Mouse (Mus musculus) gastrocnemius, postnatal 36 days (tissue): ENCODE results near the gene Ppp1r3e. TPM values are rescaled to one million over a fixed set of nuclear protein-coding genes. Genes with fewer than 3 reads are reported as not detected.
A peak's percentile ranks its signal among the peaks of the same experiment; 100 is the strongest.

Experiments used
- DNase-seq, 2 experiments: peaks; one replicate each; pipeline ENCODE4 v3.0.0; 2022
- intact Hi-C: fragments of 180-260 bp; cut with DNase I; formaldehyde crosslinking; loops from one replicate; pipeline ENCODE4 v1.15.1; 2025
- total RNA-seq, 2 experiments: library from RNA; stranded (reverse); gene quantifications; 2 replicates each; pipeline ENCODE4 v1.2.3; 2021

The Ppp1r3e gene
- total RNA-seq, 2 experiments from 2014 or later = 2.9 to 3.0 TPM

DNA sequence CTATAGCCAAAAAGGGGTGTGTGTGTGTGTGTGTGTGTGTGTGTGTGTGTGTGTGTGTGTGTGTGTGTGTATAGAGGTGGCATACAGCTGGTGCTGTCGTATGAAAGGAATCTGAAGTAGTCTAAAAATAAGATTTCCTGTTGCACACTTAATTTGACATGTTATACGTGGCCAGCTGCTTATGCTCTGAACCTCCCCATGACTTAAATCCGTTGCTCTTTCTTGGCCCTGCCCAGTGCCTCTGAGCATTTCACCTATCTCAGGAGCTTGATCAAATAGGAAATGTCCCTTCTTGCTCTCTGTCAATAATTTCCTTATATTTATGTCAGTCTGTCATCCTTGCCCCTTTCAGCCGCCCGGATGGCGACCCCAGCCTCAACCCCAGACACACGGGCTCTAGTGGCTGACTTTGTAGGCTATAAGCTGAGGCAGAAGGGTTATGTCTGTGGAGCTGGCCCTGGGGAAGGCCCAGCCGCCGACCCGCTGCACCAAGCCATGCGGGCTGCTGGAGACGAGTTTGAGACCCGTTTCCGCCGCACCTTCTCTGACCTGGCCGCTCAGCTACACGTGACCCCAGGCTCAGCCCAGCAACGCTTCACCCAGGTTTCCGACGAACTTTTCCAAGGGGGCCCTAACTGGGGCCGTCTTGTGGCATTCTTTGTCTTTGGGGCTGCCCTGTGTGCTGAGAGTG lies 6.8 kb upstream of the Ppp1r3e start:
- intact Hi-C loops = no loop called here
- DNase-seq = no peak

DNA sequence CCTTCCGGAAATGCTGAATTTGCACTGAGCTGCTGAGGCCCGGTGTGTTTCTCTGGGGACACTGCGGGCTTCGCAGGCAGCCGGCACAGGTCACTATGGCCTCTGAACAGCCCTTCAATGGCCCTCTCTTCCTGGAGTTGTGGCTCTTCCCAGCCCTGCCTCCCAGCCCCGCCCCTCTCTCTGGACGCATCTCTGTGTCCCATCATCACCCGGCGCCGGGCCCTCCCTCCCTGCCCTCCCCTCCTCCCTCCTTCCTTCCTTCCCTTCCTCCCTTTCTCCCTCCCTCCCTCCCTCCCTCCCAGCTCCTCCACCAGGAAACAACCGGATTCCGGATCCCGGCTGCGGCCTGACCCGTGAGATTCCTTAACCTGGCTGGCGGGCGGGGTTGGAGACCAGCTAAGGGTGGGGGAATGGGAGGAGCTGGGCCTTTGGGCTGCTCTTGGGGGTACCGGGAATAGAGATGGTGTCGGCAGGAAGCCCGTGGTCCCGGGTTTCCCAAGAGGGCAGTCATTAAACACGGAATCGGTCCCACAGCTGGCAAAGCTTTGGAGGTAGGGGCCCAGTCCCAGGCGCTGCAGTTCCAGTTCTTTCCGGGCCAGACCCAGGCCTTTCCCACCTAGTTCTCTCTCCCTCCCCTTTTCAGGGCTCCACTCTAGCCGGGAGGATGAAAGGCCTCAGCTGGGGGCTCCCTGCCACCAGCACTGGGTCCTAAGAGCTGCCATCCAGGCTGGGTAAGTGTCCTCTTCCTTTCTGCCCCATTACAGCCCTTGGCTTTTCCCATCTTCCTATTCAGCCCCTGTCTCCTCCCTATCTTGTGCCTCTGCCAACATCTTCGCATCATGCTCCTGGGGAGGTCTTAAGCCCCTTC lies 6.0 kb upstream of the Ppp1r3e start, which contains the start of the genes Bcl2l2 and Gm20521:
Bcl2l2 (plus strand) TSS at position 224 of the 868 bp plus-strand sequence.
Gm20521 (plus strand) TSS at position 288 of the 868 bp plus-strand sequence.
- intact Hi-C loops = no loop called here
- peak; percentile 69 to 84 for DNase-seq

DNA sequence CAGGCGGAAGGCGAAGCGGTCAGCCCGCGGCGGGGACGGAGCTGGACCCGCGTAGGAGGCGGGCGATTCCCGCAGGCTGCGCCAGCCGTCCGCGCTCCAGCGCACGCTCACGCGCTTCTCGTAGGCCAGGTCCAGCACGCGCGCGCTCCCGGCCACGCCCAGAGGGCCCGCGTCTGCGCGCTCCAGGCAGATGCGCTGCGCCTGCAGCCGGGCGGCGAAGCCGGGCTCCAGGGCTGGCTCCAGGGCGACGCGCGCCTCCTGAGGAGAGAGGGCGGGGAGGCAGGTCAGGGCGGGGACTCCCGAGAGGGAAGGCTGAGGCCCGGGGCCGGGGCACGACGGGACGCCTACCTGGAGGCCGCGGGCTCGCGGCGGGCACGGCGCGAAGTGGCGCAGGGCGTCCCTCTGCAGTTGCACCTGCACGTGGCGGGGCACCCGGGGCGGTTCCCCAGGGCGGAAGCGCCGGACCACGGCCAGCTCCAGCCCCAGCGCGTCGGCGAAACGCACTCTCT lies 757 bp downstream of the Ppp1r3e start:
- intact Hi-C loops = loop anchor here (1.0 kb wide), 1 partner anchor 12 kb away; no protein-coding TSS in a partner anchor

DNA sequence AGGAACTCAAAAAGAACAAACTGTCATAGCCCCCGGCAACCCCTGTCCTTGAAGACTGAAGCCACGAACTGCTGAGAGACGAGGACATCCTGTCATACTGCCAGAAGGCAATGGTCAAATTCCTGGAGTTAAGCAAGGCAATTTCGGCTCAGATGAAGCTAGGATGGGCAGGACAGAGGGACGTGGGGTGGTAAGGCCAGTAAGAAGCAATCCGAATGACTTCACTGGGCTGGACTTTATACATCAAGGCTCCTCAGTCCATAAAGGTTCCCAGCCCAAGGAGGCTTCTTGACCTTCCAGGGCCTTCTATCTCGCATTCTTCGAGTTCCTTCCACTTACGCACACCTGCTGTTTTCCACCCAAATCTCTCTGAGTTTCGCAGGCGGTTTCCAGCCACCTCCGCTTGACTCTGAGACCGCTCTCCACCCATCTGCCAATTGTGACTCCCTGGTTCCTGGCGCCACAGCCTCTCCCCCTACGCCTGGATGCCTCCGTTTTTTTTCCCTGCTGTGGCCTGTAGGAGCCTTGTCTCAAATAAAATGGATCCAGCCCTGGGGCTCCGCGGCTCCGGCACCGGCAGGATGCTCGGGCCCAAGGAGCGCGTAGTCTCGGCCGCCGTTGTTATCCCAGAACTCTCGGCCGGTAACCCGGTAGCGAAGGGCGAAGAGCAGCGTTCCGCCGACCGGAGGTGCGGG lies 1.4 kb downstream of the Ppp1r3e start:
- DNase-seq = peak in 1 of 2 experiments; percentile 19
- intact Hi-C loops = loop anchor here (1.0 kb wide), 1 partner anchor 12 kb away; no protein-coding TSS in a partner anchor

More for the DNA sequence above, 757 bp downstream of the Ppp1r3e start:
- DNase-seq = peak; percentile 82 to 83

DNA sequence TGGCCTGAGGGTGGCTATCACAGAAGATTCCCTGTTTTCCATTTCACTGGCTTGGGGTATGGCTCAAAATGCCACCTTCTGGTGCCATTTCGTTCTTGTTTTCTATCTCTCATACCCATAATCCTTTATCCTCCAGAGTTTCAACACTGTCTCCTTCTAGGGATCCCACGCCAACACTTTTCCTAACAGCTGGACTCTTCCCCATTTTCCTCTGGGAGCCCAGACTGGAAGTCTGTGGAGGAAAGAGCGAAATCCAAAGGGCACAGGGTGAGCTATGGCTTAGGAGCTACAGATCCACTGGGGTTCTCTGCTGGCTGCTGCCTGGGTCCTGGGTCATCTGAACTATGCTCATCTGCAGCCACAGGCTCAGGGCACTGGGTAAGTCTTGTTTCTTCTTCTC lies 3.2 kb downstream of the Ppp1r3e start:
- DNase-seq = no peak
- intact Hi-C loops = no loop called here

DNA sequence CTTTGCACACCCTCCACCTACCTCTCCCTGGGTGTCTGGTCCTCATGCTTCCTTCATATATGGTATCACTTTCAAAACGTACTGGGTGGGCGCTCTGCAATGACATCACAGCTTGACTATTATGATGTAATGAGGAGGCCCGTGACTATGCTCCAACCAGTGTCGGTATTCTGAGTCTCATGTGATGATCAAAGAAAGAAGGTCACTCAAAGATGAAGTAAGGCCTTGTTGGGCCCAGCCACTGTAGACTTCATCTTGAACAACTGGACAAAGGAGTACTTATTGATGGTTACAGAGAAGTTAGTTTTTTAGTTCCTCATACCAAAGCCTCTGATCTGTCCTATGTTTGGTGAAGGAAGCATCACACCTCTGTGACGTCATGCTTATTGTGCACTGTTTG lies 6.5 kb downstream of the Ppp1r3e start, which contains the start of gene Homez:
Homez (minus strand) TSS at position 101 of the 400 bp plus-strand sequence.
- DNase-seq = no peak
- intact Hi-C loops = no loop called here

DNA sequence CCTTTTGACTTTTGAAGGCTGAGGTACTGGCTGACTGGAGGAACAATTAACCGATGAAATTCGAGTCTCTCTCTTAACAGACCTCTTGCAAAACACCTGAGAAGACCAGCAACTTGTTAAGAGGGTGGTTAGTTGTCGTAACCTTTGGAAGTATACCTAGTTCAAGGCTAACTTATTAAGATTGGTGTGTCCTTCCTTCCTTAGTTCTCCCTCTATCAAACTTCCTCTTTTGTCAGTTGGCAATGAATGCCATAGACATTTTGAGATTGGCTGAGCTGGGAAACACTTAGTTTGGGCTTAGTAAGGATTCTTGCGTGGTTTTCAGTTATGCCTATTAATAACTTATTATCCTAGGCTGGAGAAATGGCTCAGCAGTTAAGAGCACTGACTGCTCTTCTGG lies 9.3 kb downstream of the Ppp1r3e start:
- intact Hi-C loops = no loop called here
- no peak for DNase-seq

DNA sequence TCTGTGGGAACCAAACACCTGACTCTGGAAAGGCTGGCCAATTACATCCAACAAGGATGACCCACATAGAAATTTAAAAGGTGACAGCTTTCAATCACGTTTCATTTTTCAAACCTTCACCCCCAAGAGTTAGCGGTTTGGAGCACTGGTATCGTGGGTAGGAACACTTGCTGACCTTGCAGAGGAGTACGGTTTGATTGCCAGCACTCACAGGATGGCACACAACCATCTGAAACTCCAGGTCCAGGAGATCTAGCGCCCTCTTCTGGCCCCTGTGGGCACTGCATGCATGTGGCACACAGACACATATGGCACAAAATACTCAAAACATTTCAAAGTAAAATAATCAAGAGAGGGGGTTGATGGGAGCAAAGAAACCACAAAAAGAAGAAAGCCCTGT lies 10.4 kb downstream of the Ppp1r3e start:
- intact Hi-C loops = no loop called here
- no peak for DNase-seq

DNA sequence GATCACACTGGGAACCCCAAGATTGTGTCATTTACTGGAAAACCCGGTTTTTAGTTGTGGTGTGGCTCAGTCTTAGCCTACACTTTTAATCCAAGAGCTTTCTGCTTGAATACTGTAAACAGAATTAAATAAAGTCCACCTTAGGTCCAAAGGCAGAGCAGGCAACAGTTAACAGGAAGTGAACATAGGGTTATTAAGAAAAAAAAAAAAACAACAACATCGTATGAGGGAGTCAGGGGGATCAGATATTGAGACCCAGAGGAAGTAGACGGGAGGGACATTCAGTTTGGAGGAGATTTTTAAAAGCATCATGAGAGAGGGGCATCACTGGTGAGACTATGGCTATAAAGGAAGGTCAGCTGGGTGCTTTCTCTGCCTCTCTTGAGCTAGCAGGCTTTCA lies 11.1 kb downstream of the Ppp1r3e start:
- DNase-seq = no peak
- intact Hi-C loops = no loop called here

DNA sequence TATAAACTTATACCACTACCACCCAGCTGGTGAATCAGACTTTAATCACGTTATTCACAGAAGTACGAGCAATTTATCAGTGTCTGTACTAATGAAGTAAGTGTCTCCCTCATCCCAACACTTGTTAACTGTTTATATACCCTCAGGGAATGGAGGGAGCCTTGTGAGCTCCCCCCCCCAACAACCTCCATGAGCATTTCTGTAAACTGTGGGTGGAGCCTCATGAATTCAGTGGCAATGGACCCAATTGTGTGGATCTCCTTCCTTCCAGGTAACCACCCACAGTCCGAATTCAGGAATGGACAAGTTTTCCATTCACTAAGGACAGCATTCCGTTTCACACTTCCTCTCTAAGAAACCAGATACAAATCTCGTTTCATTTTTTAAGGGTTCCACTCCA lies 11.7 kb downstream of the Ppp1r3e start:
- intact Hi-C loops = no loop called here
- DNase-seq = no peak

DNA sequence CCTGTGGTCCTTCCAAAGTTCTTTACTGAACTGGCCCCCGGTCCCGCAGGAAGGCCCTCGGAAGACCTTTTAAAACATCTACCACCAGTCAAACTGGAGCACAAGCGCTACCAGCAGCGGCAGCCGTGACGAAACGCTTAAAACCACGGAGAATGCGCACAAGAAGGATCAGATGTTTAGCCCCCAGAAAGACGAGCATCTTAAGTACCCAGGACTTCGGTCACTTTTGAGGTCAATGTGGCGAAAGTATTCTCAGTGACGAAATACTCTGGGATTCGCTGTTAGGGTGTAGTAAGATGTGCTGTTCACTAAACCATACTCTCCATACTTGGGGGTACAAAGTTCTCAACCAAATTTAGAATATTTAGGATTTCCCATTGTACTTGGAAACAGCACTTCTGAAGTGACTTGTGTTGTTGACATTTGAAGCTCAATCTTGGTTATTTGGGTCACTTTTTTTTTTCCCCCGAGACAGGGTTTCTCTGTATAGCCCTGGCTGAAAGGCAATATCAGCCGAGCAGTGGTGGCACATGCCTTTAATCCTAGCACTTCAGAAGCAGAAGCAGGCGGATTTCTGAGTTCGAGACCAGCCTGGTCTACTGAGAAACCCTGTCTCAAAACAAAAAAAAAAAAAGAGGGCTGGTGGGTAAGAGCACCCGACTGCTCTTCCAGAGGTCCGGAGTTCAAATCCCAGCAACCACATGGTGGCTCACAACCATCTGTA lies 12.9 kb downstream of the Ppp1r3e start:
- no peak for DNase-seq
- intact Hi-C loops = loop anchor here (1.0 to 5.0 kb wide), 2 partner anchors 12 to 77 kb away; no protein-coding TSS in a partner anchor

DNA sequence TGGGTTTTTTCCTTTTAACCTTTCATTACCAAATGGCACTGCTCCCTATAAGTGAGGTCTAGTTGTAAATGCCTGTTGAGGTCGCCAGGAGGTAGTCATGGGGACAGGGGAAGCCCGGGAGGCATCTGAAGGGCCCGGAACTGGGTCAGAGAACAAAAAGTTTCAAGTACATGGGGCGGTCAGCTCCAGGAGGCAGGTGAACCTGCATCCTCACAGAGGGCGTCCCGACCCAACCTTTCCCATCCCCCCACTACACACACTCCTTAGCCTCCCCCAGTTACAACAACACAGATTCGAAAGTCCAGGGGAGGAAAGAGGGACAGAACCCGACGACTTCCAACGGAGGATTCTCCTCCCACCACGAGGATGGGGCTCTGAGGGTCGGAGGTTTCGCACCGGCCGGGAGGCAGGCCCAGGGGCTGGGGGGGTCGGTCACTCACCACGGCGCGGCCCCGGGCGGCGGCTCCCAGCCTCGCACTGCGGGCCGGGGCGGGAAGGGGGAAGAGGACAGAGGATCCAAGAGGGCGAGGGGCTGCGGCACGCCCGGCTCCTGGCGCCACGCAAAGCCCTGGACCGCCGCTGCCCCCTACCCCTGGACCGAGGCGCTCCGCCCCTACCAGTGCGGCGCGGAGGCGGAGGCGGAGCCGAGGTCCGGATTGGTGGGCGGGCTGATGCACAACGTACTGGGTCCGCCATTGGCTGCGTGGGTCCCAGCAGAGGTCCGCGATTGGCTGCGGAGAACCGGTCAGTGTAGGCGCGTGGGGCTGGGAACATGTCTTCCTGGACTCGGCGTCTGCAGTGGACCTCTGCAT lies 13.6 kb downstream of the Ppp1r3e start:
- intact Hi-C loops = loop anchor here (1.0 to 5.0 kb wide), 2 partner anchors 13 to 76 kb away; no protein-coding TSS in a partner anchor
- DNase-seq = peak; percentile 87 to 90

DNA sequence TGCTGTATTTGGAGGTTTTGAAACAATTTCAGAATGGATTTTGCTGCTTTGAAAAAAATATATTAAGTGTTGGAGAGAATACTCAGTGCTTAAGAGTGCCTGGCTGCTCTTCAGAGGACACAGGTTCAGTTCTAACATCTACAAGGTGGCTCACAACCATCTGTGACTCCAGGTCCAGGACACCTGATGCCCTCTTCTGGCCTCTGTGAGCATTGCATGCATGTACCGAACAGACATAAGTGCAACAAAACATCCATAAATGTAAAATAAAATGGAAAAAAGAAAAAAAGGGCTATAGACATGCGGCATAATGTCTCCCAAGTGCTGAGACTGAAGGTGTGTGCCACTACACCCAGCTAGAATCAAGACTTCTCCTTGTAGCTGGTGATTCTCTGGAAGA lies 16.8 kb downstream of the Ppp1r3e start:
- intact Hi-C loops = loop anchor here (5.0 kb wide), 1 partner anchor 73 kb away; no protein-coding TSS in a partner anchor
- peak in 1 of 2 experiments; percentile 39 for DNase-seq

DNA sequence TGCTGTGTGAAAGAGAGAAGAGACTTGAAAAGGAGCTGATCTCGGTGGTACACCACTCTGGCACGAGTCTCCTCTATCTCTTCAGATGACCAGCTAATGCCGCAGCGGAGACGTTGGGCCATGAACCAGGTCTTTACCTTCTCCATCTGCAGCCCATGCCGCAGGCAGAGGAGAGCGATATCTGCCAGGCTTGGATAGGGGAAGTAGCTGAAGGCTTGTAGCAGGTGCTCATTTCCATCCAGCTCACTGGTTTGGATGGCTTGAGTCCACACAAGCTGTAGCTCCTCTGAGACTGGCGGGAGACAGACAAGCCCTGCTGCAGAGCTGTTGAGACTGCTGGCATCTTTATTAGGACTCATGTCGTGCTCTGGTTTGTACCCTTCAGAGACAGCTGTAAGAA lies 19.5 kb downstream of the Ppp1r3e start:
- no peak for DNase-seq
- intact Hi-C loops = no loop called here

DNA sequence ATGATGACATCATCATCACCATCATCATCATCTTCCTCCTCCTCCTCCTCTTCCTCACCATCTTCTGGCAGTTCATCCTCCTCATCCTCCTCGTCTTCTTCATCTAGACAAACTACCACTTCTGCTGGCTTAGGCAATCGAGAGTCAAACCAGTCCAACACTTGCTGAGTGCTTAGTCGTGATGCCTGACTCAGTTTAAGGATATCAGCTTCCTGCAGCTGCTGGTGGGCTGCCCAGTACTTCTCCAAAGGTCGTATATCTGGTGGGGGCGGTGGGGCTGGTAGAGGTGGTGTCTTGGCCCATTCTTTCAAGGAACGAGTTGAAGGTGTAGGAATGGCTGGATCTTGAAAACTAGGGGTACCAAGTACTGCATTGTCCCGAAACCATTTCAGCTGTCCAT lies 20.6 kb downstream of the Ppp1r3e start:
- intact Hi-C loops = no loop called here

DNA sequence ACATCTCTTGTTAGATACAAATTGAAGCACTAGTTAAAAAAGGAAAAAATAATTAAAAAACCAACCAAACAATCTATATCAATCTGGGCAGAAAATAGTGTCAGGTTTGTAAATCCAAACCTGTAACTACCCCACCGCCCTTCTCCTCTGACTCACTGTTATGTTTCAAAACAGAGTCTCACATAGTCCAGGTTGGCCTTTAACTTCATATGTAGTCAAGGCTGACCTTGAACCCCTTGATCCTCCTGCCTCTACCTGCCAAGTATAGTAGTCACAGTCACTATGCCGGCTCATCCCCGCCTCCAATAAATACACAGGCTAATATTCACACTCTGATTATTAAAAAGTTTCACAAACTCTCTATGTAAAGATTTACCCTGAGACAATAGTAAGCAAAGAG lies 21.6 kb downstream of the Ppp1r3e start:
- DNase-seq = no peak
- intact Hi-C loops = no loop called here

More for the DNA sequence above, 20.6 kb downstream of the Ppp1r3e start:
- DNase-seq = no peak

DNA sequence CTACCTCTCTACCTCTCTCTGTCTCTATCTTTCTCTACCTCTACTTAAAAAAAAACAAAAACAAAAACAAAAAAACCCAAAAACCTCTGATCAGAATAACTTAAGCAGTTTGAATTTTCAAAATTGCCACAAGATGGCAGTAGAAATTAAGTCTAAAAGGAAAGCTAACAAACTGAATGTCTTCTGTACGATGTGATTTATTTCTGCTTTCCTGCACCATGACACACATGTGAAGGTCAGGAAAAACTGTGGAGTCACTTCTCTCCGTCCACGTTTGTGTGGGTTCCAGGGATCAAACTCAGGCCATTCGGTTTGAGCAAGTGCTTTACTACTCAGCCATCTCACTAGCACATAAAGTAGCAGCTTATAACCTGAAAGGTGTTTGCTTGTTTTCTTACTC lies 33.9 kb downstream of the Ppp1r3e start:
- no peak for DNase-seq
- intact Hi-C loops = loop anchor here (2.0 to 10.0 kb wide), 2 partner anchors 95 to 161 kb away; no protein-coding TSS in a partner anchor

DNA sequence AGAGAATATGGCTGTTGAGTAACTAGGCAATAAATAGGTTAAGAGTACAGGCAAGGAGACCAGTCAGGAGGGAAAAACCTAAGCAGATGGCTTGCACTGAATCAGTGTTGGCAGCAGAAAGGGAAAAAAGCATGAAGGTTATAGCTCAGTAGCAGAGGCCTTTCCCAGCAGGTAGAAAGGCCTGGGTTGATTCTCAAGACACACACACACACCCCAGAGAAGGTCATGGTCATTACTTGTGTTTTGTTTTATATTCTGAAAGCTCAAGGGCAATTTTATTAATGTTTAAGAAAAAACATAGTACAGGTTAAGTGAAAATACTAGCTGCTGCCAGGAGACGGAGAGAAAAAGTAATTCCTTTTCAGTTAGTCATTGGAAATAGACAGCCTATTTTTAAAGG lies 53.6 kb downstream of the Ppp1r3e start:
- intact Hi-C loops = no loop called here

More for the DNA sequence above, 53.6 kb downstream of the Ppp1r3e start:
- no peak for DNase-seq
